Mouse (Mus musculus): ENCODE results near the gene Il20. TPM values are rescaled to one million over a fixed set of nuclear protein-coding genes. Genes with fewer than 3 reads are reported as not detected.

Il20 gene
- not detected for total RNA-seq (2021)

- no peak for DNase-seq
- intact Hi-C loops (cut with DNase I) = no loop called here
Observed at GRCm38 (mm10) chr1:130911401-130912010, at the start of gene Il20. TSS of gene Il20 (minus strand) at chr1:130911451.

DNA sequence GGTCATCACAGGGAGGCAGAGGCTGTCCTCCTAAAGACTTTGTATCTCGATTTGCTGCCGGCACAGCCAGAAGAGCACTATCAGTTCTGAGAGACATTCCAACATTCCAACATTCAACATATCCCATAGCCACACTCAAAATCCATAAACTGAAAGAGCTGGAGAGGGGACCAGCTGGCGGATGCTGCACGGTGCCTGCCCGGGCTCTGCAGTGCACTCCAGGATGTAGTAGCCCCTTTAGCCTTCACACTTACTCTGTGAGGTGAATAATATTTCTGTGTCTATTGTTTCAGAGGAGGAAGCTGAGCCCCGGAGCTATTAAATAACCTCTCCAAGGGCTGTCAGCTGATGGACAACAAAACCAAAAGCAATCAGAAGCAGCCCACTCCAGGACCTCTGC, 35.7 kb upstream of the Il20 start:
- intact Hi-C loops (cut with DNase I) = no loop called here
- DNase-seq = no peak

- intact Hi-C loops (cut with DNase I) = no loop called here
- DNase-seq = no peak
Observed at GRCm38 (mm10) chr1:130941801-130942200, 30.6 kb upstream of the Il20 start.

DNA sequence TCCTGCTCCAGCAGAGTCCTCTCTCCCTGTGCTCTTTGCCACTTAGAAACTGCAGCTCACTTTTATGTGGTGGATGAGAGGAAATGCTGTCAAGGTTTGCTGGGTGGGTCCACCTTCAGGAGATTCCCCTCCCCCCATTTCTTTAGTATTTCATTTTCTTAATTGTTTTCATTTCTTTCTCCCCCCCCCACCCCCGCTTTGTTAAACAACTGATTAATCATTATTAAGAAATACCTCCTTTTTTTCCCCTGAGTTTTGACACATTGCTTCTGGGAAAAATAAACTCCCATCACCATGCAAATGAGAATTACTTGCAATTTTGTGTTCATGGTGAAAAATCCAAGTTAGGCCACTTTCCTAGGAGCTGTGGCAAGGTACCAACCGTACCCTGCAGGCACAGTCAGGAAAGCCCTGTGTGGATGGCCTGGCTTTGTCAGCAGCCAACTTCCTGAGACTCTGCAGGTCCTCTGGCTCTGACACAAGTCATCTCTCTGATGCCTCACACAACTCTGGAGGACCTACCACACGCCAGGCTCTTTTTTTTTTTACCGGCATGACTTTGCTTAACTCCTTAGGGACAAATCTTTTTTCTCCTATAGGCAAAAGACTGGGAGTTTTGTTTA, 28.9 kb upstream of the Il20 start, which contains the start of gene Il19:
Gene Il19, minus strand, starts transcription at position 51 of the 623 bp plus-strand sequence.
- peak; percentile 29 for DNase-seq
- intact Hi-C loops (cut with DNase I) = no loop called here

- intact Hi-C loops (cut with DNase I) = no loop called here
- DNase-seq = peak; percentile 86
Observed at GRCm38 (mm10) chr1:130938192-130938591, 26.9 kb upstream of the Il20 start.

- no peak for DNase-seq
- intact Hi-C loops (cut with DNase I) = no loop called here
Observed at GRCm38 (mm10) chr1:130937170-130937569, 25.9 kb upstream of the Il20 start.

GRCm38 (mm10) chr1:130936351-130936750, 25.1 kb upstream of the Il20 start:
- DNase-seq = no peak
- intact Hi-C loops (cut with DNase I) = no loop called here

DNA sequence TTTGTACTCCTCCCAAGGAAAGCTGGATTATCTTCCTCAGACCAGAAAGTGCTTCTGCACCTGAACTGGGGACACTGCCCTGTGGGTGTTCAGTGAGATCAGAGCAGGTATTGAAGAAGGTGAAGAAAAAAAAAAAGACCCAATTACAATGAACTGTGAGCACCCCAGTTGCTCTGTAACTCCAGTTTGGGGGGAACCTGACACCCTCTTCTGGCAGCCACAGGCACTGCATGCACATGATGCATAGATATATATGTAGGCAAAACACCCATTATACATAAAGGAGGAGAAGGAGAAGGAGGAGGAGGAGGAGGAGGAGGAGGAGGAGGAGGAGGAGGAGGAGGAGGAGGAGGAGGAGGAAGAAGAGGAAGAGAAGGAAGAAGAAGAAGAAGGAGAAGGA, 15.2 kb upstream of the Il20 start:
- intact Hi-C loops (cut with DNase I) = no loop called here
- DNase-seq = no peak

- intact Hi-C loops (cut with DNase I) = no loop called here
- DNase-seq = no peak
Observed at GRCm38 (mm10) chr1:130918323-130918980, 7.2 kb upstream of the Il20 start.

DNA sequence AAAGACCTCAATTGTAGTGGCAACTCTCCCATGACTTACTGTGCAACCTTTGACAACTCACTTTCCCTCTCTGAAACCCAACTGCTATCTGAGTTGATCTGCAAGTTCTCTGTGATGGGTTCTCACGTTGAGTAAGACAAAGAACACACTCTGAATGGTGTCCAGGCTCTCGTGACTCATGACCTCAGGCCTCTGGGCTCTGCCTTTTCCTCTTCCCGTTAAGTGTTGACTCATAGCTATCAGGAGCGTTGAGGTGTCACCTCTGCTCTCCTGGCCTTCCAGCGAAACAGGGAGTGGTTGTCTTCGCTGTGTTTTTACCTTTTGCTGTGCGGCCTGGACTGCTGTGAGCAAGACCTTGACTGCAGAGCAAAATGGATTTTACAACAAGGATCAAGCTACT, 8.7 kb downstream of the Il20 start:
- intact Hi-C loops (cut with DNase I) = no loop called here
- no peak for DNase-seq

- DNase-seq = no peak
- intact Hi-C loops (cut with DNase I) = no loop called here
Observed at GRCm38 (mm10) chr1:130894468-130894867, 16.8 kb downstream of the Il20 start.

DNA sequence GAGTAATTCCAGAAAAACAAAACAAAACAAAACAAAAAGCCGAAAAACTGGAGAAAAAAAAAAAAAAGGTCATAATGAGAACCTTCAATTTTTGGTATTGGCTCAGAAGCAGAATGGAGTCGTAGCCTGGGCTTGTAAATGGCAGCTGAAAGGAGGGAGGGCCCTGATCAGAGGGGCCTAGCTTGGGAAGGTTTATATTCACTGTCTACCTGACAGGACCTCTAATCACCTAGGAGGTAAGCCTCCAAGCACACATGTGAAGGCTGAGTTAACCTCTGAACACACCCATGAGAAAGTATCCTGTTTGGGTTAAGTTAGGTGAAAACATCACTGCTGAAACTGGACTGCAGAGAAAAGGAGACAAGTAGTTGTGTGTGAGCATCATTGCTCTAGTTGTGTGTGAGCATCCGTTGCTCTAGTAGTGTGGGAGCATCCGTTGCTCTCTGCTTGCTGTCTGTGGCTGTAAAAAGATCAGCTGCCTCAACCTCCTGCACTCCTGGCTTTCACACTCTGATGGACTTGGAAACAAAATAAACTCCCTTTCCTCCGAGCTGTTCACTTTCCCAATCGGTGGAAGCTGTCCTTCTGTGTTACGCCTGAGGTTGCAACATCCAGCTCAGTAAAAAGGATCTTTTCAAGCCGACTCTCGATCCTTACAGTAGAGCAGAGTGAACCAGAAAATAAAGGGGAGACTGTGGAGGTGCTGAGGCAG, 17.8 kb downstream of the Il20 start:
- intact Hi-C loops (cut with DNase I) = no loop called here
- no peak for DNase-seq

DNA sequence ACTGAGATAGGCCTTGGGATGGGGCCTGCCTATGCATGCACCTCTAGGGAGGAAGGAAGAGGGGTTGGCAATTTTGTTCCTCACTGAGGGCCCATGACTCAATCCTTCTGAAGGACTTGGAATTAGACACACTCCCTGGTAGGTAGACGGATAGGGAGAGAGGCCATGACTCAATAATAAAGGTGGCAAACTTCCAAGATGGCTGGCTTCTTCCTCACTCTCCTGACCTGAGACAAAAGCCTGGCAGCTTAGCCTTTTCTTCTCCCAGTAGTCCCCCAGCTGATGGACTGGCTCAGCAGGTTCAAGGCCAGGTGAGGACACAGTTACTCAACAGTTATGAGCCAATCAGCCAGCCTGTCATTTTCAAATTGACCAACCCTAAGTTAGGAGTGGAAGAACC, 18.8 kb downstream of the Il20 start:
- no peak for DNase-seq
- intact Hi-C loops (cut with DNase I) = no loop called here

- intact Hi-C loops (cut with DNase I) = loop anchor here (5.0 kb wide), 1 partner anchor 360 kb away; the partner anchor contains the start of gene Rassf5
- no peak for DNase-seq
Observed at GRCm38 (mm10) chr1:130887354-130887753, 23.9 kb downstream of the Il20 start, which contains the start of gene Il24. TSS of gene Il24 (minus strand) at chr1:130887454.

GRCm38 (mm10) chr1:130883146-130883545, 28.1 kb downstream of the Il20 start:
- intact Hi-C loops (cut with DNase I) = no loop called here

DNA sequence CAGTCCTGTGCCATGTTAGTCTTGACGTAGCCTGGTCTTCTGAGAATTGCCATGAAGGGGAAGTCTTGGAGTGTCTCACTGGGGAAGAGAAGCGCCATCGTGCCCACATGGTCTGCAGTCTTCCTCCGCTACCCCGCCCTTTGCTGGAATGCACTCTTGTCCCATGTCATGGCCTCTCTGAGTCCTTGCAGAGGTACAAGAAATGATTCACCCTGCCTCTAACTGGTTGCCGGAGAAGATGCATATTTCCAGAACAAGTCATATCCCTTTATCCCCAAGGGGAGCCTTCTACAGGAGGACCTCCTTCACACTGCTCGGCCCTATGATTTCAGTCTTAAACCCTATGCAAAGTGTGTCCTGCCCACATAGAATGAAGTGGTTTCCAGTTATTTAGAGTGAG, 31.3 kb downstream of the Il20 start:
- no peak for DNase-seq
- intact Hi-C loops (cut with DNase I) = loop anchor here (10.0 kb wide), 2 partner anchors 95 to 255 kb away; partner anchors contain the start of gene Dyrk3

More at GRCm38 (mm10) chr1:130883146-130883545, 28.1 kb downstream of the Il20 start:
- no peak for DNase-seq

DNA sequence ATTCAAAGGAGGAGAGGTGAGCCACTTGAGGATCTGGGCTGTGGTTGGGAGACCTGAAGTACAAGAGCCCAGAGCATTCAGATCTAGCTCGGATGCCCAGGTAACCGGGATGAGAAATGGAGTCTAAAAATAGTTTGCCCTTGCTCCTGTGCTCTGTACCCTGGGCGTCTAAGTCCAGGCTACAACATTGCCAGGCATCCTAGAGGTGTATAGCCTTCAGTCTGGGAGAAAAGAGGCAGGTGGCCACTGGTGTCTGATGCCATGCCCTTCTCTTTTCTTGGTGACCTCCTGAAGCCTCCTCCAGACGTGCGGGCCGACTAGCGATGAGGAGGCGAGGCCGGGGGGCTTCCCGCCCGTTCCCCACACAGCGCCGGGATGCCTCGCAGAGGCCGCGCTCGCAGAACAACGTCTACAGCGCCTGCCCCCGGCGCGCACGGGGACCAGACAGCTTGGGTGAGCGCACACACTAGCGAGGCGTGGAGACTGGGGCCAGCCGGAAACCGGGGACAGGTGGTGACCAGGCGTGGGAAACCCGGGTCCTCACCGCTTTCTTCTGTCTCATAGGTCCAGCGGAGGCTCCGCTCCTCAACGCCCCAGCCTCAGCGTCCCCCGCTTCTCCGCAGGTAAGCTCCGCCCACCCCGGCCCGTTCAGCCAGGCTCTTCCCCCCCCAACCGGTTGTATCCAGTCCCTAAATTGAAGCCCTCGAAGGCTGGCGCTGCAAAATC, 33.2 kb downstream of the Il20 start:
- intact Hi-C loops (cut with DNase I) = loop anchor here (2.0 to 10.0 kb wide), 3 partner anchors 97 to 257 kb away; partner anchors contain the start of gene Dyrk3
- DNase-seq = peak; percentile 28

- intact Hi-C loops (cut with DNase I) = loop anchor here (2.0 to 10.0 kb wide), 3 partner anchors 98 to 258 kb away; partner anchors contain the start of gene Dyrk3
Observed at GRCm38 (mm10) chr1:130876931-130877509, 34.2 kb downstream of the Il20 start.

GRCm38 (mm10) chr1:130875910-130876309, 35.3 kb downstream of the Il20 start:
- intact Hi-C loops (cut with DNase I) = loop anchor here (2.0 to 10.0 kb wide), 3 partner anchors 99 to 259 kb away; partner anchors contain the start of gene Dyrk3
- no peak for DNase-seq

More at GRCm38 (mm10) chr1:130876931-130877509, 34.2 kb downstream of the Il20 start:
- DNase-seq = peak; percentile 39

DNA sequence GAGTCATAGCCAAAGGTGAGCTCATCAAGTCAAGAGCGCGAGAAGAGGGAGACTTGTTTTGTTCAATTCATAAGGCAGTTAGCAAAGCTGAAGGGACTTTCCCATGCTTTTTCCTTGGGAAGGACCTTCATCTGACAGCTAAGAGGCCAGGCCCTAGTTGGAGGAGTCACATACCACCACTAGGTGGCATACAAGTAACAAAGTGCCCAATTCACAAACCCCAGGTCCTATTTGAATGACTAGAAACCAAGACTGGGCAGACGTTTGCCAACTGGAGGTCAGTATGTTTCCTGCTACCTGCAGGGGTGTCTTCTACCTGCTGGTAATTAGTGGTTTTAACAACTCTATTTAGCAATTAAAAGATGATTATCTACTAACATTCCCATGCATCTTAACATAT, 36.1 kb downstream of the Il20 start:
- peak; percentile 40 for DNase-seq
- intact Hi-C loops (cut with DNase I) = loop anchor here (10.0 kb wide), 2 partner anchors 100 to 260 kb away; partner anchors contain the start of gene Dyrk3

Data from left cerebral cortex, postnatal 4 days (tissue).